Mouse (Mus musculus) liver, embryonic 14.5 days (tissue): ENCODE measurements at regions not wholly inside any gene's neighbourhood (a gene's known extent, or its start where the extent isn't known, plus 50 kb on each side); places are given as distances from the start of the nearest gene placed in this dataset.

Experiments used
- ATAC-seq: fragments of 200-750 bp; cut with Nextera tagmentation; 2 replicates; pipeline ENCODE4 v1.8.0; 2017; ENCODE audit warnings: moderate number of reproducible peaks, mild to moderate bottlenecking, moderate library complexity; ENCODE audit not compliant: insufficient read depth
- DNase-seq, 3 experiments: peaks; one replicate each; pipeline ENCODE4 v3.0.0-alpha.2; 2012 to 2013; ENCODE audit warnings: low read depth in 3 of 3, low spot score in 3 of 3
- H3K27ac ChIP-seq: fragments of 300-500 bp; sonication (generic); 2 replicates; pipeline ENCODE4 v1.5.1; 2014; ENCODE audit warnings: moderate library complexity, mild to moderate bottlenecking, control low read depth, inconsistent platforms
- H3K27me3 ChIP-seq: fragments of 300-500 bp; sonication (generic); 2 replicates; pipeline ENCODE4 v1.6.1; 2014; ENCODE audit warnings: mild to moderate bottlenecking, low read length, moderate library complexity; ENCODE audit not compliant: control insufficient read depth, insufficient read depth
- H3K36me3 ChIP-seq: fragments of 300-500 bp; sonication (generic); replicated peaks from 2 replicates; pipeline ENCODE4 v1.6.1; 2014; ENCODE audit warnings: low read depth; ENCODE audit not compliant: control insufficient read depth, insufficient read depth
- H3K4me1 ChIP-seq, 2 experiments: fragments of 200-500 bp in 1 of 2; fragments of 300-500 bp in 1 of 2; sonication (generic) in 1 of 2; replicated peaks; 2 replicates each; pipeline ENCODE4 v1.6.1; 2012 to 2014; ENCODE audit warnings: antibody characterized with exemption in 1 of 2, inconsistent platforms in 1 of 2, low read length in 1 of 2; ENCODE audit not compliant: control insufficient read depth in 2 of 2, insufficient read depth in 2 of 2
- H3K4me2 ChIP-seq: fragments of 300-500 bp; sonication (generic); 2 replicates; pipeline ENCODE4 v1.6.1; 2014; ENCODE audit warnings: low read depth, mild to moderate bottlenecking, control low read depth, moderate library complexity
- H3K4me3 ChIP-seq, 2 experiments: fragments of 200-500 bp in 1 of 2; fragments of 300-500 bp in 1 of 2; sonication (generic) in 1 of 2; 2 replicates each; pipeline ENCODE4 v1.5.1; 2012 to 2014; ENCODE audit warnings: low read depth in 2 of 2, low read length in 2 of 2, mild to moderate bottlenecking in 2 of 2, control low read depth in 1 of 2, inconsistent platforms in 1 of 2, moderate library complexity in 1 of 2; ENCODE audit not compliant: insufficient read depth in 1 of 2
- H3K9ac ChIP-seq: fragments of 300-500 bp; sonication (generic); replicated peaks from 2 replicates; pipeline ENCODE4 v1.6.1; 2014; ENCODE audit warnings: mild to moderate bottlenecking, control low read depth, moderate library complexity
- H3K9me3 ChIP-seq: fragments of 300-500 bp; sonication (generic); 2 replicates; pipeline ENCODE4 v1.6.1; 2016; ENCODE audit warnings: low read length, mixed read lengths; ENCODE audit not compliant: control insufficient read depth
- CTCF ChIP-seq: IDR thresholded peaks from 2 replicates; pipeline ENCODE4 v1.5.1; 2016; ENCODE audit warnings: antibody characterized with exemption, low read depth, control low read depth
- EP300 ChIP-seq: IDR thresholded peaks from 2 replicates; pipeline ENCODE4 v1.6.1; 2016; ENCODE audit warnings: antibody characterized with exemption, low read depth
- WGBS: fragments of 180-500 bp; shearing (Covaris S2); extraction: QIAGEN DNeasy Blood & Tissue Kit; methylation state at CpG from one replicate; pipeline ENCODE4 v1.1.7; 2014; ENCODE audit not compliant: insufficient replicate concordance; 5-methylcytosine and 5-hydroxymethylcytosine counted together

DNA sequence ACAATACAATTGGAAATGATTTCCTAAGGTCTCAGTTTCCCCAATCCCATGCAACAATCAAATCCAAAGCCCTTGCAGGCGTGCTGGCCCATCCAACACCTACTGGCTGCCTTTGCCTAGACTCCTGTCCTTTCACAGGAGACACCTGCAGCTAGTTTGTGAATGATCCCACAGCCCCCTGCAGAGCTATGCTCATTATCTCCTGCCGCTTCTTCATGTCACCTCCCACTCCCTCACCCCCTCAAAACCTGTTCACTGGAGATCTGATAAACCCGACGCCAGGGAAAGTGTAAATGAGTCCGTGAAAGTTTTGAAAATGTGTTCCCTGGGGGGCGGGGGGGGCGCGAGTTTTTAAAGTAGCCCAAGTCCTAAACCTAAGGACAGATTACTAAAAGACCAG is 2420.2 kb upstream of the 5930422O12Rik start:
- H3K4me3 ChIP-seq, result no peak overlapping the region
- ATAC-seq (no peak), DNase-seq (no peak)
- no peak overlapping the region for H3K9ac ChIP-seq
- 0 out of 4 replicates have a peak, but pooled peaks cover 0 to 2% of the 10 kb centered on the region in 2 experiments for H3K4me1 ChIP-seq
- no peak overlapping the region for H3K27ac ChIP-seq
- H3K9me3 ChIP-seq, result no peaks in the 10 kb centered on the region
- no peaks in the 10 kb centered on the region for H3K27me3 ChIP-seq
- H3K36me3 ChIP-seq, result no peaks in the 10 kb centered on the region
- no peak for TF ChIP-seq CTCF
- no peak for TF ChIP-seq EP300
- WGBS, result 48% methylated on average over 8 of the region's 8 CpGs
- H3K4me2 ChIP-seq, result no peak overlapping the region

- H3K4me3 ChIP-seq, result no peak overlapping the region
- ATAC-seq, result no peak
- H3K27me3 ChIP-seq, result no peaks in the 10 kb centered on the region
- no peaks in the 10 kb centered on the region for H3K36me3 ChIP-seq
- no peak for TF ChIP-seq EP300
- no peak for TF ChIP-seq CTCF
- H3K27ac ChIP-seq, result no peak overlapping the region
- no peak overlapping the region for H3K9ac ChIP-seq
- 0 out of 4 replicates have a peak, but pooled peaks cover 0 to 2% of the 10 kb centered on the region in 2 experiments for H3K4me1 ChIP-seq
- no peak overlapping the region for H3K4me2 ChIP-seq
- H3K9me3 ChIP-seq, result no peaks in the 10 kb centered on the region
- DNase-seq, result no peak
- WGBS, result 65% methylated on average over 11 of the region's 11 CpGs
Measured at GRCm38 (mm10) chr8:31012068-31012467, 2416.4 kb upstream of the 5930422O12Rik start.

- peak in 1 of 3 experiments; percentile 5 for DNase-seq
- WGBS, result 5% methylated on average over 22 of the region's 24 CpGs
- TF ChIP-seq EP300 (no peak), CTCF (peak; percentile 83)
Measured at GRCm38 (mm10) chr8:31031721-31032591, 2396.6 kb upstream of the 5930422O12Rik start.

GRCm38 (mm10) chr8:31033281-31033680 is 2395.2 kb upstream of the 5930422O12Rik start:
- peak overlapping the region in 1 of 2 experiments; percentile 42; a peak in 1 of 4 replicates for H3K4me3 ChIP-seq
- ATAC-seq, result no peak
- H3K4me2 ChIP-seq, result peak overlapping the region; percentile 30
- H3K9ac ChIP-seq, result no peak overlapping the region
- H3K9me3 ChIP-seq, result no peaks in the 10 kb centered on the region
- WGBS, result 5% methylated on average over 13 of the region's 13 CpGs
- no peaks in the 10 kb centered on the region for H3K27me3 ChIP-seq
- no peaks in the 10 kb centered on the region for H3K36me3 ChIP-seq
- DNase-seq, result peak; percentile 22 to 30 (median 24)
- H3K4me1 ChIP-seq, result no peaks in the 10 kb centered on the region
- H3K27ac ChIP-seq, result no peak overlapping the region
- no peak for TF ChIP-seq EP300
- peak; percentile 97 for TF ChIP-seq CTCF

More at GRCm38 (mm10) chr8:31031721-31032591, 2396.6 kb upstream of the 5930422O12Rik start:
- ATAC-seq, result peak; percentile 41; the same call in 1 of the 2 replicates
- Histone ChIP-seq H3K4me2 (peak overlapping the region; percentile 53), H3K27me3 (no peaks in the 10 kb centered on the region), H3K4me3 (peak overlapping the region; percentile 6 to 11; a peak in 2 of 4 replicates), H3K27ac (no peak overlapping the region), H3K4me1 (no peaks in the 10 kb centered on the region), H3K36me3 (no peaks in the 10 kb centered on the region), H3K9ac (no peak overlapping the region), H3K9me3 (no peaks in the 10 kb centered on the region)

- Histone ChIP-seq H3K4me2 (no peak overlapping the region), H3K27ac (no peak overlapping the region), H3K9me3 (no peaks in the 10 kb centered on the region), H3K27me3 (no peaks in the 10 kb centered on the region), H3K4me3 (no peak overlapping the region), H3K36me3 (no peaks in the 10 kb centered on the region), H3K4me1 (no peaks in the 10 kb centered on the region), H3K9ac (no peak overlapping the region)
- ATAC-seq (no peak), DNase-seq (no peak)
- TF ChIP-seq CTCF, result no peak
- no peak for TF ChIP-seq EP300
- 59% methylated on average over 2 of the region's 2 CpGs for WGBS
Measured at GRCm38 (mm10) chr8:31036892-31037291, 2391.6 kb upstream of the 5930422O12Rik start.
